In genomic region chr16:24463842-24464241, GRCm38 (mm10) we compare ENCODE assay signal across 25 mouse cellular contexts.
"Had no signal": no experiment of that assay in that cellular context is flagged by ENCODE, and none has a peak within 500 bp of the region (broad histone marks: within the 10 kb centered on the region; RNA-seq: fewer than 3 reads in every experiment).

No protein-coding gene starts in this region.

- H3K4me2 ChIP-seq: heart, embryonic 11.5 days; heart, embryonic 13.5 days; heart, embryonic 15.5 days; hindbrain, embryonic 12.5 days; hindbrain, embryonic 14.5 days; intestine, embryonic 15.5 days; limb, embryonic 13.5 days; limb, embryonic 15.5 days; liver, embryonic 12.5 days had no signal

- ATAC-seq: hindbrain, embryonic 16.5 days; inflammation-experienced regulatory T-cells, adult 6 months; intestine, embryonic 15.5 days; liver, embryonic 12.5 days had no signal

- DNase-seq: gastrocnemius, adult 2 months; gastrocnemius, postnatal 10 days; gastrocnemius, postnatal 25 days; heart, adult 2 months; heart, postnatal 14 days; heart, postnatal 4 days; kidney, adult 18-20 months; kidney, postnatal 10 days; kidney, postnatal 4 days; layer of hippocampus, adult 9-11 months; layer of hippocampus, postnatal 36 days; left cerebral cortex, postnatal 4 days had no signal

- H3K27ac ChIP-seq: gastrocnemius, adult 2 months; heart, adult 2 months; heart, embryonic 13.5 days; heart, embryonic 15.5 days; hindbrain, embryonic 10.5 days; hindbrain, embryonic 12.5 days; hindbrain, embryonic 14.5 days; limb, embryonic 13.5 days; limb, embryonic 15.5 days; liver, embryonic 12.5 days; liver, embryonic 14.5 days had no signal

- H3K4me1 ChIP-seq: hindbrain, embryonic 12.5 days had no signal

- H3K9me3 ChIP-seq: heart, embryonic 13.5 days; heart, embryonic 15.5 days; hindbrain, embryonic 10.5 days; hindbrain, embryonic 12.5 days; intestine, embryonic 15.5 days; limb, embryonic 13.5 days; limb, embryonic 15.5 days; liver, embryonic 12.5 days had no signal

- H3K36me3 ChIP-seq: heart, embryonic 15.5 days; hindbrain, embryonic 12.5 days; intestine, embryonic 15.5 days; liver, embryonic 12.5 days had no signal

- H3K27me3 ChIP-seq: heart, embryonic 13.5 days; heart, embryonic 15.5 days; hindbrain, embryonic 12.5 days; intestine, embryonic 15.5 days; limb, embryonic 13.5 days; limb, embryonic 15.5 days; liver, embryonic 12.5 days had no signal

- H3K9ac ChIP-seq: heart, embryonic 13.5 days; heart, embryonic 15.5 days; hindbrain, embryonic 12.5 days; hindbrain, embryonic 14.5 days; intestine, embryonic 15.5 days; limb, embryonic 13.5 days; limb, embryonic 15.5 days; liver, embryonic 12.5 days; liver, embryonic 14.5 days had no signal

- H3K4me3 ChIP-seq: gastrocnemius, adult 2 months; heart, adult 2 months; heart, embryonic 13.5 days; heart, embryonic 15.5 days; hindbrain, embryonic 10.5 days; hindbrain, embryonic 12.5 days; intestine, embryonic 15.5 days; limb, embryonic 13.5 days; limb, embryonic 15.5 days; liver, embryonic 12.5 days had no signal
